In genomic region chr6:97106777-97107176, GRCm38 (mm10) we compare ENCODE assay signal across 9 mouse cellular contexts. TPM values are rescaled to one million over a fixed set of nuclear protein-coding genes. Genes with fewer than 3 reads are reported as not detected.
A peak's percentile ranks its signal among the peaks of the same experiment; 100 is the strongest.
DNase-seq lines count a peak whose midpoint lies in the region; ATAC-seq and TF ChIP-seq lines count a peak whose summit lies in the region.
"Had no signal": no experiment of that assay in that cellular context is flagged by ENCODE, and none has a peak within 500 bp of the region (broad histone marks: within the 10 kb centered on the region; RNA-seq: fewer than 3 reads in every experiment).

No protein-coding gene starts in this region.

- peak; percentile 82 for TF ChIP-seq CTCF in gastrocnemius, adult 2 months (IDR thresholded peaks at IDR 0.05)

- H3K27ac ChIP-seq in gastrocnemius, adult 2 months, result no peak overlapping the region
- H3K27ac ChIP-seq: liver, embryonic 15.5 days had no signal

- 33% methylated on average over 2 of the region's 2 CpGs for WGBS in large intestine, adult 2 months

- ATAC-seq in common myeloid progenitor, adult 5-6 weeks (replicated peaks; ENCODE audit: low read depth, poor library complexity, severe bottlenecking), result peak; percentile 86
- ATAC-seq in megakaryocyte, adult 5-6 weeks (ENCODE audit: poor library complexity, severe bottlenecking), result peak; percentile 83

- DNase-seq in gastrocnemius, adult 2 months, result peak; percentile 31
- DNase-seq in gastrocnemius, adult 8-10 months (ENCODE audit: low spot score in 2 of 2), result no peak
- peak; percentile 90 for DNase-seq in NIH3T3 (ENCODE audit: low read depth)
- peak; percentile 39 to 66 for DNase-seq in heart, postnatal 14 days
- peak; percentile 29 for DNase-seq in large intestine, adult 2 months (ENCODE audit: low read depth, low spot score)
- peak; percentile 28 for DNase-seq in right cerebral cortex, postnatal 25 days

- intact Hi-C loops in gastrocnemius, adult 2 months (cut with DNase I), result loop anchor here (10.0 kb wide), 1 partner anchor 82 kb away; no protein-coding TSS in a partner anchor
- intact Hi-C loops in heart, postnatal 14 days (cut with DNase I), result loop anchor here (2.0 kb wide), 1 partner anchor 80 kb away; no protein-coding TSS in a partner anchor

- H3K4me3 ChIP-seq in gastrocnemius, adult 2 months, result no peak overlapping the region
- H3K4me3 ChIP-seq: liver, embryonic 15.5 days had no signal

RNA-seq across cellular contexts. Expression of gene Eogt, which starts 42.2 kb away (rescaled TPM):
- 1 to 10 TPM; 4.2 to 5.4 TPM for total RNA-seq in gastrocnemius, adult 2 months (2021)
- 1 to 10 TPM; 3.4 to 4.4 (median 3.8) TPM for total RNA-seq in gastrocnemius, adult 8-10 months (2022)
- 2.1 and 7.4 TPM in 2 replicates for total RNA-seq in common myeloid progenitor, adult 5-6 weeks (2017)
- 10 to 100 TPM; 15.7 to 16.6 TPM for total RNA-seq in heart, postnatal 14 days (2021)
- polyA plus RNA-seq in large intestine, adult 2 months (2012; rRNA removed), result 6.0 and 7.1 TPM in 2 replicates
- total RNA-seq in megakaryocyte, adult 5-6 weeks (2015), result 4.6 and 7.2 TPM in 2 replicates
- 3.4 and 6.1 TPM in 2 replicates for total RNA-seq in megakaryocyte, adult 5-6 weeks (2017)

RNA-seq across cellular contexts. Expression of gene Fam19a4, which starts 46.6 kb away (rescaled TPM):
- under 1 TPM; 0.20 to 0.31 TPM for total RNA-seq in gastrocnemius, adult 2 months (2021)
- total RNA-seq in gastrocnemius, adult 8-10 months (2022), result under 1 TPM; 0.13 to 0.46 (median 0.27) TPM
- not detected in 2 replicates for total RNA-seq in common myeloid progenitor, adult 5-6 weeks (2017)
- total RNA-seq in heart, postnatal 14 days (2021), result not detected
- 0.04 TPM in 1 of 2 replicates, not detected in the other for polyA plus RNA-seq in large intestine, adult 2 months (2012; rRNA removed)
- total RNA-seq in megakaryocyte, adult 5-6 weeks (2015), result 0.21 TPM in 1 of 2 replicates, not detected in the other
- total RNA-seq in megakaryocyte, adult 5-6 weeks (2017), result not detected in 2 replicates
- polyA plus RNA-seq: liver, embryonic 15.5 days had no signal

Comparison
In these comparisons a context has a peak if more than half of its experiments do, and no peak if none do; other contexts are left out.
1. DNase-seq: peak in gastrocnemius, adult 2 months (single experiment), NIH3T3 (single experiment), heart, postnatal 14 days (2 of 2), large intestine, adult 2 months (single experiment) and right cerebral cortex, postnatal 25 days (single experiment); none in gastrocnemius, adult 8-10 months (0 of 2).